Comparison of ENCODE assay signal across 17 mouse cellular contexts in genomic region chr5:144192673-144193072, GRCm38 (mm10). TPM values are rescaled to one million over a fixed set of nuclear protein-coding genes. Genes with fewer than 3 reads are reported as not detected.
"Had no signal": no experiment of that assay in that cellular context is flagged by ENCODE, and none has a peak within 500 bp of the region (broad histone marks: within the 10 kb centered on the region; RNA-seq: fewer than 3 reads in every experiment).

No protein-coding gene starts in this region.

- H3K27me3 ChIP-seq: intestine, embryonic 15.5 days; liver, embryonic 12.5 days; liver, embryonic 15.5 days; neural tube, embryonic 13.5 days had no signal

- H3K27ac ChIP-seq: intestine, embryonic 15.5 days; limb, embryonic 13.5 days; liver, embryonic 12.5 days; liver, embryonic 15.5 days; neural tube, embryonic 13.5 days had no signal

- DNase-seq: kidney, adult 18-20 months; kidney, postnatal 10 days; kidney, postnatal 4 days; liver; midbrain, embryonic 14.5 days; retina, postnatal 1 day; right cerebral cortex, postnatal 25 days; thymus, adult 2 months; thymus, postnatal 14 days; thymus, postnatal 4 days had no signal

- H3K9me3 ChIP-seq: intestine, embryonic 15.5 days; limb, embryonic 10.5 days; limb, embryonic 13.5 days; liver, embryonic 12.5 days; liver, embryonic 15.5 days; neural tube, embryonic 13.5 days had no signal

- H3K4me2 ChIP-seq: intestine, embryonic 15.5 days; limb, embryonic 13.5 days; liver, embryonic 12.5 days; liver, embryonic 15.5 days; midbrain, embryonic 11.5 days; neural tube, embryonic 13.5 days had no signal

- H3K36me3 ChIP-seq: intestine, embryonic 15.5 days; liver, embryonic 15.5 days had no signal

- H3K4me3 ChIP-seq: intestine, embryonic 15.5 days; limb, embryonic 10.5 days; limb, embryonic 13.5 days; liver, embryonic 12.5 days; liver, embryonic 15.5 days; neural tube, embryonic 13.5 days had no signal

- ATAC-seq: intestine, embryonic 15.5 days; liver, embryonic 12.5 days had no signal

- H3K9ac ChIP-seq: intestine, embryonic 15.5 days; limb, embryonic 13.5 days; liver, embryonic 12.5 days; liver, embryonic 15.5 days; neural tube, embryonic 13.5 days had no signal

RNA-seq across cellular contexts. Expression of gene Bhlha15, which starts 2.6 kb away (rescaled TPM):
- polyA plus RNA-seq: midbrain, embryonic 11.5 days; midbrain, embryonic 14.5 days had no signal
